Mouse (Mus musculus) brain, adult 2 months (tissue): Measurements from ENCODE around the gene Med16.

Experiments used
- DNase-seq: peaks from one replicate; pipeline ENCODE4 v3.0.0; 2011; ENCODE audit warnings: low read depth, low spot score

Med16 gene

DNA sequence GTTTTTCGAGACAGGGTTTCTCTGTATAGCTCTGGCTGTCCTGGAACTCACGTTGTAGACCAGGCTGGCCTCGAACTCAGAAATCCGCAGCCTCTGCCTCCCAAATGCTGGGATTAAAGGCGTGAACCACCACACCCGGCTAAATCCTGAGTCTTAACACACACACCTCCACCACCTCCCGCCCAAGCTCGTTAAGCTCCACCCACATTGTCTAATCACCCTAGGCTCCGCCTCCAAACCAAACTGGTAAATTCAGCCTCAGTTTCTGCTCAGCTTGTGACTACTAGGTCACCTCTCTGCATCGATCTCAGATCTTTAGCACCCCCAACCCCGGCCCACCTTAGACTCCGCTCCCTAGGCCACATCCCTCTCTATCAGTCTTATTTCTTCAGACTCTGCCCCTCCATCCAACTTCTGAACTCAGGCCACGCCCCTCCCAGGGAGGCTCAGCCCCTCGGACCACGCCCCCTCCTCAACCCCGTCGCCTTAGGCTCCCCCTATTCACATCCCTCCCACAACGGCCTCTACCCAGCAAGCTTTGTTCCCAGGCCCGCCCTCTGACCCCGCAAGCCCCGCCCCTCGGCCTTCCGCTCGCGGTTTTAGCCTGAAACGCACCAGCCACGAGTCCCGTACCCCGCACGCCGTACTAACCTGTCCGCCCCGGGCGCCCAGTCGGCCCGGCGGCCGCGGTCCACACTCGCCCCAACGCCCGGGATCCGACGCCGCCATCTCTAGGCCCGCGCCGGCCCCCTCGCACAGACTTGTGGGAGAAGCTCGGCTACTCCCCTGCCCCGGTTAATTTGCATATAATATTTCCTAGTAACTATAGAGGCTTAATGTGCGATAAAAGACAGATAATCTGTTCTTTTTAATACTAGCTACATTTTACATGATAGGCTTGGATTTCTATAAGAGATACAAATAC is at the start of gene Med16:
Gene Med16 (minus strand): TSS at position 757 of the 925 bp plus-strand sequence.
- peak; percentile 98 for DNase-seq

DNA sequence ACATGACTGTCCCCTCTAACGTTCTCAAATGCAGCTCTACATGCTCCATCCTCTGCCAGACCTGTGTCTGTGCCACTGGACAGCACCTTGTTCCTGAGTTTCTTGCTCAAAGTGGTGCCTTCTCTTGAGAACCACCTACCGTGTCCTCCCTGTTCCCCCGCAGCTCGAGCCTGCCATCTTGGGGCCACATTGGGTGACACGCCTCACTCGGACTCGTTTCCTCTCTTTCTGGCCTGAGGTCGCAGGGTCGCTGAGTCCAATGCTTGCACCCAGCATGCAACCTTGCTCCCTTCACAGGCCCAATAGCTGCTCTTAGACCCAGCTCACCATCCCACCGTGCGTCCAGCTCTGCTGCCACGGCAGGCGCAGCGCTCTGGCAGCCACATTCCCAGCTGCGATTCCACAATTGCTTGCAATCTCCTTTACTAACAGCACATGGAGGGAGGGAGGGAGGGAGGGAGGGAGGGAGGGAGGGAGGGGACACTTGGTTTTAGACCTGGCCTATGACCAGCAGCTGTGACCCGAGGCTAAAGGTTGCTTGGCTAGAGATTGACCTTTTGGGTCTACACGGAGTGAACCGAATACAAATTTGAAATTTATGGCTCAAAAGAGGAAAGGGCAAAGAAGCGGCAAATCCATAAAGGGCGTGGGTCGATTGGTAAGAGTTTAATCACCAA is 49.6 kb upstream of the Med16 start:
- DNase-seq = peak; percentile 77

DNA sequence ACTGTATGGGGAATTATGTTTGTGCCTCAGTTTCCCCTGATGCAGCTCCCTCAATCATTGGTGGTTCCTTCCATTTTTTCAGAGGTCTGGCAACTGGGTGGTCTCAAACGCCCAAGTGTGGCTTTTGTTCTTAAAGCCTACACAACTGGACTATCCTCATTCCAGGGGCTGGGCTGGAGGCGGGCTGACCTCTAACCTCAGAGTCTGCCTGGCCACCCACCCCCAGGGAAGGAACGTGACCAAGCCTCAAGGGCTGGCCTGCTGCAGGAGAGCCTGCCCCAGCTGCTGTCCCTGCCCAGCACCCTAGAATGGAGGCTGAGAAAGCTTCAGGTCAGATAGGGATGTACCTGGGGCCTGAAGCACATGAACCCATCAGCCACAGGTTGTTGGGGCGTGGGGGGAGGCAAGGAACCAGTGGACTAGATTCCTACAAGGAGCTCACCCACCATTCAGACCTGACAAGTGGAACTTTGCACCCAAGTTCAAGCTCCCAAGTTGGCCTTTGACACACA is 48.0 kb upstream of the Med16 start:
- DNase-seq = no peak

DNA sequence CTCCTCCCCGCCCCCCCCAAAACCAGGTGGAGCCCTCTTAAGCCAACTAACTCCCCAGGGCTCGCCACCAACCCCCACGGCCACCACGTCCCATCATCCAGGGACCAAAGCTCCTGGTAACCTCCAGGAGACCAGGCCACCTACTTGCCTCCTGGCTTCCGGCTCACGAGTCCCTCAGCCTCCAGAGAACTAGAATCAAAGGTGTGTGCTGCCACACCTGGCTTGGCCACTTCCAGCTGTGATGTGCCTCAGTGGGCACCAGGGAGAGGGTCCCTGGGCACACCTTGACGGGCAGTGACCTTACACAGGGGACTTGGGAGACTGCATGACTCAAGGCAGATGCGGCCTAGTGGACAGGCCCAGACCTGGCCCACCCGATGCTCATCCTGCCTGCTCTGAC is 47.0 kb upstream of the Med16 start:
- no peak for DNase-seq

DNA sequence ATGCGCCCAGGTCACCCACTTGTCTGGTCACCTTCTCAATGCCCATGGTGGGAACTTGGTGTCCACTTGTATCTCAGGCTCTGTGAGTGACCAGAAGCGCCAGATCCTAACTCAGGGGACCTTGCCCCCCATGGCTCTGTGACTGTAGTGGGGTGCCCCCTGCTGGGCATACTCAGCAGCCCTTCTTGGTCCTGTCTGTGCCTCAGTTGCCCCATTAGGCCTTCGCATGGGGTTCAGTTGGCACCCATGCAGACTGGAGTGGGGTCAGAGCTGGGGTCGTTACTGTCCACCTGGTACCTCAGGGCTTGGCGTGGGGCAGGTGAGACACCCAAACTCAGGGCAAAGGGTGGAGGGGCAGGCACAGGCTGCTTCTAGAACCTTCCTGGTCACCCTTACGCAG is 45.2 kb upstream of the Med16 start:
- DNase-seq = peak; percentile 34

DNA sequence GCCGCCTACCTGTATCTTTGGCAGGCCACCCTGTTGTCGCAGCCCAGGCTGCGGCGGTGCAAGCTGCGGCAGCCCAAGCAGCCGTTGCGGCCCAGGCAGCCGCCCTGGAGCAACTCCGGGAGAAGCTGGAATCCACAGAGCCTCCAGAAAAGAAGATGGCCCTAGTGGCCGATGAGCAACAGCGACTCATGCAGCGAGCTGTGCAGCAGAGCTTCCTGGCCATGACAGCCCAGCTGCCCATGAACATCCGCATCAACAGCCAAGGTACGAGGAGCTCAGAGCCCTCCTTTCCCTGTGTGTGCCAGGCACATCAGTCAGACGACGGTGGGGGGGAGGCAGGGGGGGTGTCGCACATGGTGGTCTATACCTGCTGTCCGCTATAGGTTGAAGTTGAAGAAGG is 41.9 kb upstream of the Med16 start:
- DNase-seq = no peak

DNA sequence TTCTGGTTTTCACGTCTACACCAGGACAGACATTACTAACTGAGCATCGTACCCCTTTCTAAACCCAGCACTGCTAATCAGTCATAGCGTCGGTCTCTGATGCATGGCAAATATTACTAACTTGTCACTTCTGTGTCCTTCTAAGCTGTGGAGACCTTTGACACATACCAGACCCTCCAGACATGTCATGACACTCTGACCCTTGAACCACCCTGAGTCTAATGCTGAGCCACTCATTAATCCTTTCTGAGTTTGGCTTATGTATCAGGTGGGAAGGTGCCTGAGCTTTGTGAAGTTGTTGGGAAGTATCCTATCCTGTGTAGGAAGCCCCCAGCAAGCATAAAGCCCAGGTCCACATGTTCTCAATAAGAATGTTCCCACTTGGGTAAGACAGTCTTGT is 41.1 kb upstream of the Med16 start:
- DNase-seq = no peak

DNA sequence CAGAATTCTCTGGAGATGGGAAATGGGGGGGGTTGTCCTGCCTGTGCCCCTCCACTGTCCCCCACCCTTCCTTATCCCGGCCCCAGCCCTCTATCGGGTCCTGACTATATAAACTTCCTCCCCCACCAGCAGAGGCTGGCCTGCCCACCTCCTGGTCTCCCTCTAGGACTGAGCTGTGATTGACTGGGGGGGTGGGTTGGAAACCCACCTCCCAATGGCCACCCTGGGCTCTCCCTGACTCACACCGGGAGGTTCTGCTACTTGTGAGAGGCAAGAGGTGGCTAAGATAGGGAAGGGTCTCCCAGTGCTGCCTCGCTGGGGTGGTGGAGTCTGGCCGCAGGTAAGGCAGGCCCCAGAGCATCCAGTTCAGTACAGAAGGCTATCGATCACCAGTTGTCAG is 38.8 kb upstream of the Med16 start:
- no peak for DNase-seq

DNA sequence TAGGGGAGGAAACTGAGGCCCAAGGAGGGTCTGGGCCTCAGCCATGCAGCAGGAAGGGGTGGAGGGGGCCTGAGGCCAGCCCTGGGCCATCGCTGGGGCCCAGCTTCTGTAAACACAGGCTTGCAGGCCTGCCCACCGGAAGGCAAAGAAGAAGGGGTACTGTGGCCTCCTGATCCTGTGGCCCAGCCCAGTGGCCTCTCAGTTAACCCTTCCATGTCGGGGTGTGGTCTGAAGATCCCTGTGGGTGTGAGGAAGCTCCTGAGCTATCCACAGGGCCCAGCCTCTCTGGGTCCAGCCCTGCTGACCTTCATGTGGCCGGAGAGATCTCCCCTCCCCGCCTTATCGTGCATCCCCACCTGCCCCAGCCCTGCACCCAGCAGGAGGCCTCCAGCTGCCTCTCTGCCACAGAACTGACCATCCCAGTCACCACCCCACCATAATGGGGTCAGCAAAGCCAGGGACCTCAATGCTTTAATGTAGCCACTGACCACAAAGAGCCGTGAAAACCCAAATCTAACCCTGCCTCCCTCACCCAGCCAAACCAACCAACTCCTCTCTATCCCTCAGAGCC is 38.1 kb upstream of the Med16 start:
- no peak for DNase-seq

DNA sequence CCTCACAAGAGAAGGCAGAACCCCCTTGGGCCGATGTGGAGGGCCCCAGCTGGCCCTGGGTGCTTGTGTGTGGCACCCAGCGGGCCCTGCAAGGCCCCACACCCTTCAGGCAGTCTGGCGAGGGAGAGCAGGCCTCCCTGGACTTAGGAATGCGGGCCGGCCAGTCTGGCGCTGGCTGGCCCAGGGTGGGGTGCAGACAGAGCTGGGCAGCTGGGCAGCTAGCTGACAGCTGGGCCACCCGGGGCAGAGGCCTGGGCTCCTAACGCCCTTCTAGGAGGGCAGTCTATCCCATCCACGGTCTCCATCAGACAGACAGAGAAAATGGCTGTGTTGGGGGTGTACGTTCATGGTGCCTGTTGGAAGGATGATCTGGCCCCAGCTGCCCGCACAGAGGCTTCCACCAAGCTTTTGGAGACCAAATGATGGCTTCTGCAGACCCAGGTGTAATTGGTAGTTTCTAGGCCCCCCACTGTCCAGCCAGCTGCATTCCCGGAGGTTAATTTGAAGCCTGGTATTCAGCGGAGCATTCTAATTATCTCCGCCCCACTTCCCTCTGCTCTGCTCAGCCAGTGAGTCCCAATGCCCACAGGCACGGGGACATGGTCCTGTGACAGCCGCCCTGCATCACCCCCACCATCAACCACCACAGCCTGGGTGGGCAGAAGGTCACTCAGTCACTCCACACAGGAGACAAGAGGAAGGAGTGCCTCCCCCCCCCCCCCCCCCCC is 36.9 kb upstream of the Med16 start:
- peak; percentile 37 for DNase-seq

DNA sequence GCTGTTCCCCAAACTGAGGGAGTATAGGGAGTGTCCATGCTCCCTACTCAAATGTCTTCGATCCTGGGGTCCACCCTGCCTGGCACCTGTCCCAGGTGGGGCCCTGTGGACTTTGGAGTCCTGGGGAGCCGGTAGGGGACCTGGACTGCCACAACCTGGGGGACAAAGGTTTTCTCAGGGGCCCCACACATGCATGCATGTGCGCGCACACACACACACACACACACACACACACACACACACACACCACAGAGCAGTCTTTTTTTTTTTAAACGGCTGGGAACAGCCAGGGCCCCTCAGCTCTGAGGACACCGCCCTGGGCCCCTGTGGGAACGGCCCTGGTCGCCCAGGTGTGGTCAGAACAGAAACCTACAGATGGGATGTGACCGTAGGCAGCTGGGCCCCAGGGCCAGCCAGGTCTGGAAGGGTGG is 34.8 kb upstream of the Med16 start:
- no peak for DNase-seq

DNA sequence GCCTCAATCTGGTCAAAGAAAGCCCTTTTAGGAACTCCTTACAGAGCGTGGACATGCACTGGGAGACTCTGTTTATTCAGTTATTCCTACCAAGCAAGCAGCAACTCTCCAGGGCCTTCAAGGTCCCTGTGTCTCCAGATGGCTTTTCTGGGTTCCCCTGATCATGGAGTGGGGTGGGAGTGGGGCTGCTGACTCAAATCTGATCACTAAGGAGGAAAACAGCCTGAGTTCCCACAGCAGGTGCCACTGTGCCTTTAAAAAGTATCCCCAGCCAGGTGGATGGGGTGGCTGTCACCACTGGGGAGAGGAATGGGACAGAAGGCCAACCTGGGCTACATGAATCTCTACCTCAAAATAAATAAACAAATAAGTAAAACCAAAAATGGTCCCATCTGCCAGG is 34.3 kb upstream of the Med16 start:
- no peak for DNase-seq

DNA sequence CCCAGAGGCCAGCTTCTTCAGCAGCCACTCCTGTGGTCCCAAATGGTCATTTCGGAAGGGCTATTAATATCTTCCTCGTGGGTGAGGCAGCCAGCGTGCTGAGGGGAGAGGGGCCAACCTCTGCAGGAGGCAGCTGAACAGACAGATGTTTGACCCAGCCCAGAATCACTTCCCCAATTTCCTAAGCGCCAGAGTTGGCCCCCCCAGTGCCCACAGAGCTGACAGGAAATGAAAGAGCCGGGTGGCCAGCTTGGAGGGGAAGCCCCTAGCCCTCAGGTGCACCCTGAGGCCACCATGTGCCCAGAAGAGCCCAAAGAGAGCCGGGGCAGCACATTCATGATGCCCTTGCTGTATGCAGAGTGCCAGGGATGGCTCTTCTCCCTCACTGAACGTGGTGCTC is 32.0 kb upstream of the Med16 start:
- DNase-seq = no peak

DNA sequence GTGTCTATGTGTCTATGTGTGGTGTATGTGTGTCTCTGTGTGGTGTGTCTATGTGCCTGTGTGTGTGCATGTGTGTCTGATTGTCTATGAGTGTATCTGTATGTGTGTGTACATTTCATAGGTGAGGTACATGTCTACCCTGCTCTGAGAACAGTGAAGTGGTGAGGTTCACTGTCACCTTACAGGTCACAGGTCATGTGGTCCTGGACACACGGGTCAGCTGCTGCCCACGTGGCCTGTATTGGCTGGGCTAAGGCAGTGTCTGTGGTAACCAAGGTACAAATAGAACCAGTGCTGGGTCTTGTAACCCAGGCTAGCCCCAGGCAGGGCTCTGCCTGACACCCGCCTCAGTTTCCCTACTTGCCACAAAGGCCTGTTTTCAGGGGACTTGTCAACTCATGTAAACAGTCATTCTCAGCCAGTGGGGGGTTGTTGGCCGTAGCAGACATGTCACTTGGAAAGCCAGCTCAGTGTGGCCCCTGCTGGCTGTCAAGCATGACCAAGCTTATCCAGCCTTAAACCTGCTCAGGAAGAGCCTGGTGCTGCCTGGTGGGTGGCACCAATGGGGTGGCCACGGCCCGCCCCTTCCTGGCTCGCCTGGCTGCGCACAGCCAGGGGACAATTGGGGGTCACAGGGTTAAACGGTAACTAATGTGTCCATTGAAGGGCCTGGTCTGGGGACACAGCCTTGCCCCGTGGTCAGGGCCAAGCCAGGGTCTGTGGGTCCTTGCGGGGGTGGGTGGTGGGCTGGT is 29.2 kb upstream of the Med16 start:
- no peak for DNase-seq

DNA sequence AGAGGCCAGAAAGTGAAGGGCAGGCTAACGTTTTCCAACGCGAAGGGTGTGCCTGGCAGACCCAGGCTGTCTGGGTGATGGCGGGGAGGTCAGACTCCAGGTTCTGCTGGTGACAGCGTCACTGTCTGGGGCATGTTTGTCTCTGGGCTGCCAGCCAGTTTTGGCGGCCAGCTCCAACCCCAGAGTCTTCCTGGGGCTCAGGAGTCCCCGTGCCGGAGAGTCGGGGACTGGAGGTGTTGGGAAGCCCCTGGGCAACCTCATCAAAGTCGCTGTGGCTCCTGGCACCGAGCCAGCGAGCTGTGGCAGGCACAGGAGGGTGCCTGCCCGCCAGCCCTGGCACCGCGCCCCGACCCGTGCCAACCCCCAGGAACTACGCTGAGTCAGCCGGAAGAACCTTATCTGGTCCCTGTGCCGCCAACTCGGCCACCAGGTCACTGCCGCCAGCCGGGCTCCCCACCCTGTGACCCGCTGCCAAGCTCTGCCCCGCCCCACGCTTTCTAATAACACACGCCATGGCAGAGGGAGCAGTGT is 28.3 kb upstream of the Med16 start:
- DNase-seq = peak; percentile 66

DNA sequence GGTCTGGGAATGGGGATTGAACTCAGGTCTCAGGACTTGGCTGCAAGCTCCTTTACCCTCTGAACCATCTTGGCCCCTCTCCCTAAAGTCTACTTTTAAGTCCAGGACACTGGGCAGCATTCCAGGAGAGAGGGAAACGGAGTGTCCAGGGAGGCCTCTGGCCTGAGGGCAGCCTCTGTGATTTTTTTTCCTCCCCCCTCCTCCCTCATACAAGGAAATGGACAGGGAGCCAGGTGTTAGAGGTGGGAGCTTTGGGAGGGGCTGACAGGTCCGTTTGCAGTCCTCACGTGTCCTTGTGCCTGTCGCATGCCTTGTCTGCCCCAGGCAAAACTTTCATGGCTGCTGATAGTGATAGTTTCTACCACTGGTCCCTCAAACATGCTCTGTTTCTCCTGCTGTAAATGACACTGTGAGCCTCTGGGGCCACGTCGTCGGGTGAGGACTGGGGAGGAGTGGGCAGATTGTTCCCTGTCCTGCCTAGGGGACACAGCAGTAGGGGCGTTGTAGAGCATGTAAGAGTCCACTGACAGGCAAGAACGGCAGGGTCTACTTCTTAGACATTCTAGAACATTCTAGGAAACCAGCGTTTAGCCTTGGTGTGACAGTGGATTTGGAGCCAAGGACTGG is 27.7 kb upstream of the Med16 start:
- no peak for DNase-seq

DNA sequence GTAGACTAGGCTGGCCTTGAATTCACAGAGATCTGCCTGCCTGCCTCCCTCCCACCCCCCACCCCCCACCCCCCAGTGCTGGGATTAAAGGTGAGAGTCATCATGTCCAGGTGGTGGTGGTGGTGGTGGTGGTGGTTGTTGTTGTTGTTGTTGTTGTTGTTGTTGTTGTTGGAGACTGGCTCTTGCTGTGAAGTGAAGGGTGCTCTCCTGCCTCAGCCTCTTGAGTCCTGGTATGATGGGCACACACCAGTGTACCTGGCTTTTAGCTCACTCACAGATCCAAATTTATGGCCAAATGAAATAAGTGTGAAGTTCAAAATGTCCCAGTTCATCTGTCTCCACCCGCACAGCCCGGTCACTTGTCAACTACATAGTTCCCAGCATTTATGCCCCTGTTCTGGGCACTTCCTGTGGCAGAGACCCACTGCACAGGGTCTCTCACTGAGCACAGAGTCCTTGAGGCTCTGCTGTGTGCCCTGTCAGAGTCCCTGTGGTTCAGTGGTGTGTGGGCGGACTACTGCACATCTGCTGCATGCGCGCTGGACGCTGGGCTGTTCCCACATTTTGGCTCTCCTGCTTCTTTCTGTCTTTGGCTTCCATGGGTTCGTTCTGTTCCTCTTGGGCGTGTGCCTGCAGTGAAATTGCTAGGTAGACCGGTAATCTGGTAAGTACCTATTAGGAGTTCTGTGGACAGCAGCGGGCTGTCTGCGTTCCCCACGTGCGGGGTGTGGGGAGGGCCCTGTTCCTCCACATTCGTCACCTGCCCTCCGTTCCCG is 26.3 kb upstream of the Med16 start:
- no peak for DNase-seq

DNA sequence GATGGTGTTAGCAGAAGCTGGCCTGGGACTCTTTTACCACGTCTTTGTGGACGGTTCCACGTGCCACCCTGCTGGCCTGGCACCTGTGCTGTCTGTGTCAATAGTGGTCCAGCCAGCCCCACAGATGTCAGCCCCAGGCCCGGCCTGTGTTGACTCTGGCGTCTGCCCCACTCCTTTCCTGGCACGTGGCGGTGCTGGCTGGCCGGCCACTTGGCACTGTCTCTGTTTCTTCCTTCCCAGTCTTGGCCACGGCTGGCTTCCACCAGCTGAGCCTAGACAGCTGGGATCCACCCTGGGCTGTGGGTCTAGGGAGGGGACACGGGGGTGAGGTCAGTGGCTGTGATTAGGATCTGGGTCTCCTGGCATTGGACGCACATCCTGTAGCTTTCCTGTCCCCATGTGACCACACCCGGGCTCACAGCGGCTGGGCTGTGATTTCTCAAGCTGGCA is 25.6 kb upstream of the Med16 start:
- DNase-seq = peak; percentile 83

DNA sequence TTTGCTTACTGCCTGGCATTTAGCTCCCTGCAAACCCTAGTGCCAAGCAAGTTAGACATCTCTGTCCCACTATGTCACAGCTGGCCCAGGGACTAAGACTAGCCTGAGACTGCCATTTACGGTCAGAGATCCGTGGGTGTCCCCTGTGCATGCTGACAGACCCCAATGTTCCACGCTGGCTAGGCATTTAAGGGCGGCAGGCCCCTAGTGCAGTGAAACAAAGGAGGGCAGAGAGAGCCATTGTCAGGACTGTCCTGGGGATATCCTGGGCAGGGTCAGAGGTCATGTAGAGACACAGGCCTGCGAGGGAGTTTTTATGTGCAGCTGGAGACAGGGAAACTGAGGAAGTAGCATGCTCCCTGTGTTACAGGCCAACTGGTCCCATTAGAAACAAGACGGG is 25.1 kb upstream of the Med16 start:
- DNase-seq = no peak
